Mouse (Mus musculus) frontal cortex, postnatal 14 days (tissue): ENCODE measurements around the gene Rsad2.
"Not testable (repeated sequence)": the region's sequence is repeated elsewhere in the genome, so short reads cannot be mapped to it uniquely, and the experiment has no call there.

Source experiments
- DNase-seq, 2 experiments: peaks; one replicate each; pipeline ENCODE4 v3.0.0; 2022; ENCODE audit warnings: low spot score in 2 of 2

Gene Rsad2

DNA sequence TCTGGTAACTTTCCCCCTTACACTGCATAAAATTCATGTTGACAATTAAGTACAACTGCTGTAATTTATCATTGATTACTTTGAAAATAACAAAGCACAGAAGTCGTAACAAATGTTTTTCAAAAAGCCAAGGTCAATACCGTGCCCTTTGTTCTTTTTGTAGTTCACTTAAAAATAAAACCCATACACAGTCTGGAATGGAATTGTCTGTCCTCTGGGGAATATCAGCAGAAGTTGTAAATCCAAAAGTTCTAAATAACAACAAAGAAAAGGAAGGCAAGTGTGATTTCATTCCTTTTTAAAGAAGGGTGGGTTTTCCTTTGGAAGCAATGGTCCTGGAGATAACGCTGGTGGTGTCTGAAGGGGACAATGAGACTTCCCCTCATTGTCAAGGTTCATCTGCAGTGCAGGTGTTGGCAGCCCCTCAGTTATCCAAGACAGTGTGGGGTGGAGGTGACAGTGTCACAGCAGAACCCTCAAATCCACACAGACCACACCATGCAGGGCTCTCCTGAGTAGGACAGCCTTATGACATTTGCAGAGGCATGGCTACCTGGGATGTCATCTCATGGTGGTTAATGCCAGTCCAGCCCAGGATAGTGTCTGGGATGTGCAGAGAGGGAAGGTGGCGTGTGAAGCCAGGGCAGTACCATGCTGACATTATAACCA, 9.7 kb downstream of the Rsad2 start:
- DNase-seq: no peak

- no peak for DNase-seq
Observed at GRCm38 (mm10) chr12:26444511-26444910, 11.7 kb downstream of the Rsad2 start.

GRCm38 (mm10) chr12:26444054-26444453, 12.2 kb downstream of the Rsad2 start:
- peak in 1 of 2 experiments; percentile 70 for DNase-seq

DNA sequence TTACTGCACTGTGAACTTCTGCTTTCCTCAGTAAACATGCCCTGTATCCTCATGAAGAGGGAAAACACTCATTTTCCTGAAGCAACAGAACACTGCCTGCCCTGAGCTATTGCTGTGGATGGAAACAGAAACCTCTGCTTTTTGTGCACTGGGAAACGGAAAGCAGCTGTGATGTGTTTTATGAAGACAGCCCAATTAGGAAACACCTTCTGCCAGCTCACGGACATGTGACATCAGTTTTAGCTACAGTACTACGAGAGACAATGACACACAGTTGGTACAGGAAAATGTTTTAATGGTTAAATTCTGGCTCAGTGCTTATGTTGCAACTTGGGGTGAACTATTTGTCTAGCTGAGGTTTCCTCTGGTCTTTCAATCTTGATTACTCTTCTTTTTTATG, 16.9 kb downstream of the Rsad2 start:
- no peak for DNase-seq

GRCm38 (mm10) chr12:26437950-26438349, 18.3 kb downstream of the Rsad2 start:
- DNase-seq: no peak

GRCm38 (mm10) chr12:26436334-26436733, 19.9 kb downstream of the Rsad2 start:
- DNase-seq: no peak

DNA sequence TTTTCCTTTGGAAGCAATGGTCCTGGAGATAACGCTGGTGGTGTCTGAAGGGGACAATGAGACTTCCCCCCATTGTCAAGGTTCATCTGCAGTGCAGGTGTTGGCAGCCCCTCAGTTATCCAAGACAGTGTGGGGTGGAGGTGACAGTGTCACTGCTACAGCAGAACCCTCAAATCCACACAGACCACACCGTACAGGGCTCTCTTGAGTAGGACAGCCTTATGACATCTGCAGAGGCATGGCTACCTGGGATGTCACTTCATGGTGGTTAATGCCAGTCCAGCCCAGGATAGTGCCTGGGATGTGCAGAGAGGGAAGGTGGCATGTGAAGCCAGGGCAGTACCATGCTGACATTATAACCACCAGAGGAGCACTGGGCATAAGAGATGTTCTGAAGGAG, 27.5 kb downstream of the Rsad2 start:
- DNase-seq: not testable (repeated sequence)

DNA sequence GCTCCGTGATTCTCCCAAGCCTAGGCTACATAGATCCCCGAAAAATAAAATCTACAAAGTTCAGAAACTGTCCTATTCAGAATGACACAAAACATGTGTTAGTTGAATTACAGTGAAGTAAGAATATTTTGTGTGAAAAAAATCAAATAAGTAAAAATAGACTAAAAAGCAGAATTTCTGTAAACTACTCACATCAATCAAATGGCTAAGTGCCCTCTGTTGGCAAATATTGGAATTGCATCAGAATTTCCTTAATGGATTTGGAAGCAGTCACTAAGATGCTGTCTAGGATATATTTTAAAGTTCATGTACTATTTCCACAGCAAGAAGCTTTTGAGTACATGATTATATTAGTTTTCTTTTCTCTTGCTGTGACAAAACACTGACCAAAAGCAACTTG, 31.4 kb downstream of the Rsad2 start:
- DNase-seq: no peak

GRCm38 (mm10) chr12:26418322-26418721, 37.9 kb downstream of the Rsad2 start:
- no peak for DNase-seq

DNA sequence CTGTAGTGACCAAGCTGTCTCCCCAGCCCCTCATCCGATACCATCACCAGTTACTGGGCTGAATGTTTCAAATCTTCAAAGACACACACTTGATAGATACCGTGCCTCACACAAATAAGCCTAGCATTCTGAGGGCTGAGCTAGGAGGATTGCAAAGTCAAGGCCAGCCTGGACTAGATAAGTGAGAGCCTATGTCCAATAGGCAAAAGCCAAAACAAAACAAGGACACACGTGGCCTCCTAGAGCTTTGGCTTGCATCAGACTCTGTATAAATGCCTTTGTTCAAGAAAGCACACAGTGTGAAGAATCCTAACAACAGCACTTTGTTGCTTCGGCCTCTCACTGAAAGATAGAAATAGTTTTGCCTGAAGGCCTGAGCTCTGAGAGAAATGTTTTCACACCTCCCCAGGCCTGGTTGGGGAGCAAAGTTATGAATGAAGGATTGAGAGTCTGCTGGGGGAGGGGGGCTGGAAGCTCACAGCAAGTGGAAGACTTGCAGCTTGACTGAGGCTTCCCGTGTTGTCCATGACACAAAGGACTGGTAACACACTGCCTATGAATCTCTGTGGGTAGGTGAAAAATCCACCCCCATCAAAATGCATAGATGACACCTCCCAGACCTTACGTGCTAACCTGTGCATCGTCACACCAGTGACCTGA, 39.5 kb downstream of the Rsad2 start:
- DNase-seq: no peak

DNA sequence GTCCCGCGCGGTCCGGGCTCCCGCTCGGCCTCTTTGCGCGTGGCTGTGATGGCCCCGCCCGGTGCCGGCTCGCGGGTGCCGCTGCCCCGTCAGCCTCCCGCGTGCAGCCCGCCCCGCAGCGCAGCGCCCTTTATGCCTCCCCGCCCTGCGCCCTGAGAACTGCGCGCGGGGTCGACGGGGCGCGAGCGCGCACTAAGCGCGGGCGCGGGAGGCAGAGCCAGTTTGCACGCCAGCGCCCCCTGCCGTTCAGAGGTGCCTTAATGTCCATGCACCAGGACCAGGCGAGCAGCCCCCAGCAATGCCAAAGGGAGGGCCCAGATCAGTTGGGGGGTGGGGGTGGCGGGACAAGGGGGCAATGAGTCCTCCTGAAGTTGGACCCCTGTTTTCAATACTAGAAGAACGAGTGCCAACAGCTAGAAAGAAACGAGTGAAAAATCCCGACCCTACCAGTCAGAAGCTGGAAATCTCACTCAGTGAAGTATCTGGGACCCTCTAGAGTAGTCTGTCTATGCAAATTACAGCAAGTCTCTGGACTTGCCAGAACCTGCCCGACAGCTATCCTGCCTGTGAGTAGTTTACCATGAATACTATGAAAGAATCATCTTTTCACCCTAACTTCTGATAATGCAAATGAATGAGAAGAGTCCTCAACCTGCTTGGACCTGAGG, 41.0 kb downstream of the Rsad2 start, which contains the start of gene Rnf144a:
TSS of gene Rnf144a (minus strand) at position 151 of the 668 bp plus-strand sequence.
- peak; percentile 65 to 87 for DNase-seq

DNA sequence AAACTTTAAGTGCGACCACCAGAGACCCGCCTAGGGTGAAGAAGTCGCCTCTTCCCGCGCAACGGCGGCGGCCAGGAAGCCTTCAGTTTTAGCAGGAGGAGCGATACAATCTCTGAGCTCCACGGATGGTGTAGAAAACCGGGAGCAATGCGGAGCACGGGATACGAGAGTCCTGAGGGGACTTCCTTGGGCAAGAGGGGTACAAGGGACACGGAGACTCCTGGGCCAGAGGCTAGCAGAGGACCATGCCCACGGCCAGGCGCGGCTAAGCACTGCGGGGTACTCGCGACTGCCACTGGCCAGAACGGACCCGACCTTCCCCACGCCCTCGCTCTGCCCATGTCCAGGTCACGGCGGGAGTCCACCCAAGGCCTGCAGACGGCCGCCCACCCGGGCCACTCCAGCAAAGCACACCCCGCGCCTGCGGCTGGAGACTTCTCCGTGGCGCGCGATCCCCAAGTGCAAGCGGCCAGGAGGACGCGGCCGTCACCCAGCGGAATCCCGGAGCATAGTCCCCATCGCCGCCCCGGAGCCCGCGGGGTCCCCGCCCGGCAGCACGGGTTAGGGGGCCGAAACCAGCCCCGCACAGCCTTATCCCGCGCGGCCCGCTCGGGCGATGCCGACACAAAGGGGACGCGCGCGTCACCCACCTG, 41.7 kb downstream of the Rsad2 start:
- DNase-seq: peak in 1 of 2 experiments; percentile 29

DNA sequence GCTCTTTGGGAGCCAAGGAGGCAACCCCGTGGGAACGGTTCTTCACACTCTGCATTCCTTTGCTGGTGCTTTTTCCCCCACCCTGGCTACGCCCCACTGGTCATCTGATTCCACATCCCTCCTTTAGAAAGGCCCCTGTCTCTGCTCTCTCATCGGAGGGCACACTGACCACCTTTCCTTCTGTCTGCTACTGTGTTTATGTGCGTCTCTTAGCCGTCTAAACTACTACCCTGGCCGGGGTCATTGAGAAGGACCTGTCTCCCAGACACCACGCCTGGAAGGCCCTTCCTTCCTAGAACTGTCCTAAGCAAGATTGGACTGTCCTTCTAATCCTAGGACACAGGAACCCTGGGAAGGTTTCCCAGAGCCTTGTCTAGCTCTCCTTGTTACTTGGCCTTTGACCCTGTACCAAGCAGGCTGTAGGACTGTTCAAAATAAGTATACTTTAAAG, 42.3 kb downstream of the Rsad2 start:
- no peak for DNase-seq

DNA sequence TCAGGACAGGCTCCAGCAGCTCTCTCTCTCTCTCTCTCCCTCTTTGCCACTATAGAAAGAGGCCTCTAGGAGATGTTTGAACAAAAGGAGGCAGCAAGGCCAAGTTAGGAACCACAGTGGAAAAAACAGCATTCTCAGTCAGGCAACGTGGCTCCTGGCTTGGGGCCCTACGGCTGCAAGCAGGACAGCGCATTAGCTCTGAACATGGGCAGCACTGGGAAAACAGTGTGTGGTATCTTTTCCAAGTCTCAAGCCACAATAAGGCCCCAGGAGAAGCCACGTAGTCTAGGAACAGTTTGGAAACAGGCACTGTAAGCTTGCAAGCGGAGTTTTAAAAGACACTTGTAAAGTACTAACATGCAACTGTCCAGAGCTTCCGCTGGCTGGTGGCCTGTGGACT, 43.5 kb downstream of the Rsad2 start:
- no peak for DNase-seq

GRCm38 (mm10) chr12:26411841-26412450, 44.3 kb downstream of the Rsad2 start:
- DNase-seq: no peak

DNA sequence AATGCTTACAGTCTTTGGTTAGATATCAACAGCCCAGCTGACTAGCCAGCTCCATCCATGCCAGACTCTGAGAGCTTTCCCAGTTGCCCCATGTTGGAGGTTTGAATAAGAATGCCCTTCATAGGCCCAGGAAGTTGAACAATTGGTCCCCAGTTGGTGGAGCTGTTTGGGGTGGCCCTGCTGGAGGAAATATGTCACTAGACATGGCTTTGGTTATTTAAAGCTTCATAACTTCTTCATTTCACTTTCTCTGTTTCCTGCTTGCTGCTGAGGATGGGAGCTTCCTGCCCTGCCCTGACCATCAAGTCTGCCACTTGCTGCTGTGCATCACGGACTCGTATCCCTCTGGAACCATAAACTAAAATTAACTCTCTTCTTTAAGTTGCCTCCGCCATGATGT, 45.8 kb downstream of the Rsad2 start:
- DNase-seq: no peak

DNA sequence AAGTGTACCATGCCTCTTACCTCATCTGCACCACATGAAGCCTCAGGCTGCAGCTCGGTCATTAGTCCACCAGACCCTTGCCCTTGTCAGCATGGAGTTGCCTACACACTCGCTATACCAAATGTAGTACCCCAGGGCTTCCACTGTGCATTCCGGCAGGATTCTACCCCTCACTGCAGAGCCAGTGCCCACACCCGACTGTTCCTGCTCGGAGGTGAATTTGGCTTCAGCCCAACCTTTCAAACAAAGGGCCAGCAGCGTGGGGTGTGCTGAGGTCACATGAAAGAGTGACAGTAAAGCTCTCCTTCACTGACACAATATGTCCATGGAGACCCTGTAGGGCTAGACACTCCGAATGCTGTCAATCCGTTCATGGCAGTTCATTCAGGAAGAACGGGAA, 47.5 kb downstream of the Rsad2 start:
- DNase-seq: no peak

- no peak for DNase-seq
Observed at GRCm38 (mm10) chr12:26404781-26405702, 51.2 kb downstream of the Rsad2 start.

- no peak for DNase-seq
Observed at GRCm38 (mm10) chr12:26403372-26404125, 52.7 kb downstream of the Rsad2 start.
